Mouse (Mus musculus) limb, embryonic 12.5 days (tissue): ENCODE data around the gene Ube2dnl1. TPM values are rescaled to one million over a fixed set of nuclear protein-coding genes. Genes with fewer than 3 reads are reported as not detected.

ENCODE experiments used
- ATAC-seq: fragments of 200-750 bp; cut with Nextera tagmentation; 2 replicates; pipeline ENCODE4 v1.8.0; 2017; ENCODE audit warnings: low read depth, moderate TSS enrichment; ENCODE audit not compliant: insufficient number of reproducible peaks, insufficient read depth, low FRiP score, low TSS enrichment
- H3K27ac ChIP-seq: fragments of 300-500 bp; sonication (generic); 2 replicates; pipeline ENCODE4 v1.5.1; 2016; ENCODE audit warnings: mild to moderate bottlenecking, moderate library complexity
- H3K27me3 ChIP-seq: fragments of 300-500 bp; sonication (generic); 2 replicates; pipeline ENCODE4 v1.6.1; 2016; ENCODE audit warnings: mild to moderate bottlenecking, moderate library complexity
- H3K36me3 ChIP-seq: fragments of 300-500 bp; sonication (generic); 2 replicates; pipeline ENCODE4 v1.6.1; 2016; ENCODE audit warnings: mild to moderate bottlenecking, moderate library complexity
- H3K4me1 ChIP-seq: fragments of 300-500 bp; sonication (generic); replicated peaks from 2 replicates; pipeline ENCODE4 v1.6.1; 2016
- H3K4me2 ChIP-seq: fragments of 300-500 bp; sonication (generic); 2 replicates; pipeline ENCODE4 v1.6.1; 2016; ENCODE audit warnings: mild to moderate bottlenecking, moderate library complexity
- H3K4me3 ChIP-seq: fragments of 300-500 bp; sonication (generic); replicated peaks from 2 replicates; pipeline ENCODE4 v1.5.1; 2016; ENCODE audit warnings: mild to moderate bottlenecking
- H3K9ac ChIP-seq: fragments of 300-500 bp; sonication (generic); replicated peaks from 2 replicates; pipeline ENCODE4 v1.6.1; 2016; ENCODE audit warnings: mild to moderate bottlenecking, moderate library complexity
- H3K9me3 ChIP-seq: fragments of 300-500 bp; sonication (generic); 2 replicates; pipeline ENCODE4 v1.6.1; 2016; ENCODE audit warnings: mild to moderate bottlenecking, moderate library complexity
- WGBS: fragments of 180-500 bp; shearing (Covaris S2); methylation state at CpG from one replicate; pipeline ENCODE4 v1.1.7; 2016; 5-methylcytosine and 5-hydroxymethylcytosine counted together
- polyA plus RNA-seq: library from polyadenylated mRNA; unstranded; fragments of >200 nt; fragmentation: Nextera tagmentation; extraction: Ambion mirVana; gene quantifications from 2 replicates; pipeline ENCODE4 v1.2.1, GENCODE M21; 2016

Ube2dnl1 gene
- not detected in 2 replicates for polyA plus RNA-seq

- no peaks in the 10 kb centered on the region for H3K9me3 ChIP-seq
- H3K36me3 ChIP-seq, result no peaks in the 10 kb centered on the region
- no peaks in the 10 kb centered on the region for H3K27me3 ChIP-seq
- no peaks in the 10 kb centered on the region for H3K4me1 ChIP-seq
- no peak within 1 kb of the TSS for H3K4me3 ChIP-seq
- ATAC-seq, result no peak
- H3K9ac ChIP-seq, result no peak within 1 kb of the TSS
- WGBS, result 85% methylated on average over 5 of the region's 5 CpGs
- H3K27ac ChIP-seq, result no peak within 1 kb of the TSS
- no peak within 1 kb of the TSS for H3K4me2 ChIP-seq
Measured at GRCm38 (mm10) chrX:114904712-114905111, at the start of gene Ube2dnl1. TSS of gene Ube2dnl1 (plus strand) at chrX:114905012.

GRCm38 (mm10) chrX:114895489-114895888 is 9.3 kb upstream of the Ube2dnl1 start:
- no peak overlapping the region for H3K27ac ChIP-seq
- H3K9me3 ChIP-seq, result no peaks in the 10 kb centered on the region
- no peak for ATAC-seq
- no peak overlapping the region for H3K9ac ChIP-seq
- no peaks in the 10 kb centered on the region for H3K27me3 ChIP-seq
- H3K4me1 ChIP-seq, result no peaks in the 10 kb centered on the region
- no peak overlapping the region for H3K4me2 ChIP-seq
- H3K36me3 ChIP-seq, result no peaks in the 10 kb centered on the region
- no peak overlapping the region for H3K4me3 ChIP-seq

- ATAC-seq, result no peak
- 82% methylated on average over 3 of the region's 3 CpGs for WGBS
Measured at GRCm38 (mm10) chrX:114897506-114897905, 7.3 kb upstream of the Ube2dnl1 start.

GRCm38 (mm10) chrX:114903391-114903790 is 1.4 kb upstream of the Ube2dnl1 start:
- Histone ChIP-seq H3K9ac (no peak overlapping the region), H3K4me1 (no peaks in the 10 kb centered on the region), H3K27ac (no peak overlapping the region), H3K4me2 (no peak overlapping the region), H3K9me3 (no peaks in the 10 kb centered on the region), H3K36me3 (no peaks in the 10 kb centered on the region), H3K4me3 (no peak overlapping the region), H3K27me3 (no peaks in the 10 kb centered on the region)
- ATAC-seq, result no peak

More at GRCm38 (mm10) chrX:114897506-114897905, 7.3 kb upstream of the Ube2dnl1 start:
- Histone ChIP-seq H3K4me1 (no peaks in the 10 kb centered on the region), H3K4me2 (no peak overlapping the region), H3K27ac (no peak overlapping the region), H3K4me3 (no peak overlapping the region), H3K27me3 (no peaks in the 10 kb centered on the region), H3K36me3 (no peaks in the 10 kb centered on the region), H3K9ac (no peak overlapping the region), H3K9me3 (no peaks in the 10 kb centered on the region)

- Histone ChIP-seq H3K4me3 (no peak within 1 kb of the TSS), H3K9ac (no peak within 1 kb of the TSS), H3K4me1 (no peaks in the 10 kb centered on the region), H3K36me3 (no peaks in the 10 kb centered on the region), H3K27ac (no peak within 1 kb of the TSS), H3K9me3 (no peaks in the 10 kb centered on the region), H3K27me3 (no peaks in the 10 kb centered on the region), H3K4me2 (no peak within 1 kb of the TSS)
- 95% methylated on average over 1 of the region's 1 CpGs for WGBS
- no peak for ATAC-seq
Measured at GRCm38 (mm10) chrX:114907282-114907681, 2.5 kb downstream of the Ube2dnl1 start, which contains the start of gene Ube2dnl2. TSS of gene Ube2dnl2 (plus strand) at chrX:114907582.

GRCm38 (mm10) chrX:114955066-114955465 is 50.3 kb downstream of the Ube2dnl1 start:
- no peaks in the 10 kb centered on the region for H3K4me1 ChIP-seq
- no peak for ATAC-seq
- WGBS, result 33% methylated on average over 1 of the region's 1 CpGs
- no peaks in the 10 kb centered on the region for H3K36me3 ChIP-seq
- no peak overlapping the region for H3K27ac ChIP-seq
- H3K4me3 ChIP-seq, result no peak overlapping the region
- no peak overlapping the region for H3K4me2 ChIP-seq
- H3K27me3 ChIP-seq, result no peaks in the 10 kb centered on the region
- no peak overlapping the region for H3K9ac ChIP-seq
- H3K9me3 ChIP-seq, result no peaks in the 10 kb centered on the region

Other genes with a start within 250 kb of the Ube2dnl1 start
- not detected in 2 replicates for gene Ube2dnl2, start 2.6 kb downstream of the Ube2dnl1 start, polyA plus RNA-seq